Mouse (Mus musculus) cerebellum, postnatal 14 days (tissue): ENCODE results near the gene Acp5.
A peak's percentile ranks its signal among the peaks of the same experiment; 100 is the strongest.
"Not testable (repeated sequence)": the region's sequence is repeated elsewhere in the genome, so short reads cannot be mapped to it uniquely, and the experiment has no call there.

Experiments used
- DNase-seq, 2 experiments: peaks; one replicate each; pipeline ENCODE4 v3.0.0; 2021; ENCODE audit warnings: mixed read lengths in 2 of 2

Acp5 gene

GRCm38 (mm10) chr9:22135644-22136390, at the start of gene Acp5:
Gene Acp5, minus strand, starts transcription at chr9:22135711.
- DNase-seq: no peak

- DNase-seq: no peak
Measured at GRCm38 (mm10) chr9:22172318-22172717, 36.8 kb upstream of the Acp5 start.

- no peak for DNase-seq
Measured at GRCm38 (mm10) chr9:22169327-22169726, 33.8 kb upstream of the Acp5 start.

- DNase-seq: no peak
Measured at GRCm38 (mm10) chr9:22167751-22168150, 32.2 kb upstream of the Acp5 start.

- DNase-seq: no peak
Measured at GRCm38 (mm10) chr9:22166686-22167085, 31.2 kb upstream of the Acp5 start.

GRCm38 (mm10) chr9:22165964-22166363, 30.5 kb upstream of the Acp5 start:
- no peak for DNase-seq

GRCm38 (mm10) chr9:22164711-22165668, 29.5 kb upstream of the Acp5 start:
- peak; percentile 32 to 35 for DNase-seq

- no peak for DNase-seq
Measured at GRCm38 (mm10) chr9:22162912-22163311, 27.4 kb upstream of the Acp5 start.

GRCm38 (mm10) chr9:22162305-22162704, 26.8 kb upstream of the Acp5 start:
- no peak for DNase-seq

GRCm38 (mm10) chr9:22161299-22161698, 25.8 kb upstream of the Acp5 start:
- no peak for DNase-seq

- DNase-seq: peak; percentile 41 to 45
Measured at GRCm38 (mm10) chr9:22157516-22158265, 22.2 kb upstream of the Acp5 start.

GRCm38 (mm10) chr9:22156497-22157245, 21.2 kb upstream of the Acp5 start, which contains the start of gene Pigyl:
Gene Pigyl, plus strand, starts transcription at chr9:22156846.
- DNase-seq: peak; percentile 99 to 100

GRCm38 (mm10) chr9:22155614-22156013, 20.1 kb upstream of the Acp5 start:
- DNase-seq: peak; percentile 85 to 86

GRCm38 (mm10) chr9:22153810-22154209, 18.3 kb upstream of the Acp5 start:
- no peak for DNase-seq

- no peak for DNase-seq
Measured at GRCm38 (mm10) chr9:22150946-22151345, 15.4 kb upstream of the Acp5 start.

GRCm38 (mm10) chr9:22150249-22150693, 14.8 kb upstream of the Acp5 start:
- not testable (repeated sequence) for DNase-seq

GRCm38 (mm10) chr9:22149426-22150248, 14.1 kb upstream of the Acp5 start:
- no peak for DNase-seq

GRCm38 (mm10) chr9:22144304-22144965, 8.9 kb upstream of the Acp5 start:
- DNase-seq: no peak

- DNase-seq: peak; percentile 96 to 98
Measured at GRCm38 (mm10) chr9:22143108-22144037, 7.9 kb upstream of the Acp5 start.
